Mouse (Mus musculus): Measurements from ENCODE around the gene Gm20518. TPM values are rescaled to one million over a fixed set of nuclear protein-coding genes. Genes with fewer than 3 reads are reported as not detected.
A peak's percentile ranks its signal among the peaks of the same experiment; 100 is the strongest.

Gene Gm20518
- under 1 TPM; 0.05 to 0.09 TPM for total RNA-seq (2021)
- long read RNA-seq, experiment 1, partial matches to known transcripts: 0 of 4 reads
- long read RNA-seq, experiment 1, other reads (novel, unspliced or antisense): 4 of 4 reads
- long read RNA-seq, experiment 2: 0 reads

DNA sequence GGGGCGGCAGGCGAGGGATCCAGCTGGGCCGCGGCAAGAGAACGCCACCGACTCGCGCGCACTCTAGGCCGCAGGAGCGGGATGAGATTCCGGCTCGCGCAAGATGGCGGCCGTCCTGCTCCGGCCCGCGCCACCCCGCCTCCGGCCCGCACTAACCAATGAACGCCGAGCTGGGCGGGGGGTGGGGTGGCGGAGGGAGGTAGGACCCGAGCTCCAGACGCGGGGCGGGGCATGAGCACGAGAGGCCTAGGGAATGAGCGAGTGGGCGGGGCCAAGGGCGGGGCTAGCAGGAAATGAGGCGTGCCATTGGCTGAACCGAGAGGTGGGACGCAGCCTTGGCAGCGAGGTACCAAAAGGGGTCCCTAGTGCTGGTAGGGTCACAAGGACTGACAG lies at the start of gene Gm20518:
TSS of gene Gm20518 (minus strand) at position 105 of the 393 bp plus-strand sequence.
- peak; percentile 99 for DNase-seq (ENCODE audit: low spot score)

DNA sequence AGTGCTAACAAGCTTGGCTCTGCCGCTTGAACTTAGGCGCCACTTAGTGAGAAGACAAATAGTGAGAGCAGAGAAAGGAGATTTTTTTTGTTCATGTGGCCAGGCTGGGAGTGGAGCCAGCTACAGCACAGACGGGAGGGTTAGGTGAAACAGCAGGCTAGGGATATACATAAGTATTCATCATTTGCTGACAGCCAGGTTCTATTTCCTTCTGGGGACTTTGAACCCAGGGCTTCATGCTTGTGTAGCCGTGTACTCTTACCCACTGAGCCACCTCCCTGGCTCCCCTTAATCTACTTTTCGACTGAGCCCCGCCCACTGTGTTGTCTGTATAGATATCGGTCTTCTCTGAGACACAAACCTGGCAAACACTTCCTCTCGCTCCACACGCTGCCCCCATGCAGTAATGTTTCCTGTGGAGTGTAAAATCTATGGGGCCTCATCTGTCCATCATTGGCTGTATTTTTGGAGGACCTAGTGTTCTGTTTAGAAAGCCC lies 47.8 kb upstream of the Gm20518 start:
- DNase-seq (ENCODE audit: low spot score): no peak

DNA sequence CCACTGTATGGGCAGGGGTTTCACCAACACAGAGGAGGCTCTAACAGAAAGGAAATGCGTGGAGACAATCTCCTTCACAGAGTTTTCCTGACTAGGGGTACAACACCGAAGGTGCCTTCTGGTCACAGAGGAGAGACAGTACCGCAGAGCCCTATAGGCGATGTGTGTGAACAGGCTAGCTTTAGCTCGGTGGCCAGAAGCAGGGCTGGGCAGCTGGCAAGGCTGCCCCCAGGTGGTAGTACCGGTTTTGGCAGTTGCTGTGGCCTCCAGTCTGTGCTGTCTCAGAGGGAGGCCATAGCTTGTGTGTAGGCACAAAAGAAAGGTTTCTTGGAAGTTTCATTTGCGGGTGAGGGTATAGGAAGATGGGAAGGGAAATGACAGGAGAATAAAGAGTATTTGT lies 47.4 kb upstream of the Gm20518 start:
- DNase-seq (ENCODE audit: low spot score): peak; percentile 45

DNA sequence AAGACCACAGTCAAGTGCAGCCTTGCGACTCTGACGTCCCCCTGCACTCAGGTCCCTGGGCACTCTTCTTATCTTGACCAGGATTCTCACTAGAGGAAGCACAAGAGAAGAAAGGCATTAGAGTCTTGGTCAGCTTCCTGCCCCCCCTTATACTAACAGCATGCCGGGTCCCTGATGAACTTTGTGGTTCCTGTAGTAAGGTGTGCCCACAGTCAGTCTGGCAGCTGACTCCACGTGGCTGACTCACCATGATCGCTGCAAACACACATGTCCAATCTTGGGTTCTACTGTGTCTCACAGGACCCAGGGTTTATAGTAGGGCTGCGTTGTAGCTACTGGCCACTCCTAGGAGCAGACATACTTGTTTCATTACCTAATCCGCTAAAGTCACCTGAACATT lies 46.7 kb upstream of the Gm20518 start:
- no peak for DNase-seq (ENCODE audit: low spot score)

DNA sequence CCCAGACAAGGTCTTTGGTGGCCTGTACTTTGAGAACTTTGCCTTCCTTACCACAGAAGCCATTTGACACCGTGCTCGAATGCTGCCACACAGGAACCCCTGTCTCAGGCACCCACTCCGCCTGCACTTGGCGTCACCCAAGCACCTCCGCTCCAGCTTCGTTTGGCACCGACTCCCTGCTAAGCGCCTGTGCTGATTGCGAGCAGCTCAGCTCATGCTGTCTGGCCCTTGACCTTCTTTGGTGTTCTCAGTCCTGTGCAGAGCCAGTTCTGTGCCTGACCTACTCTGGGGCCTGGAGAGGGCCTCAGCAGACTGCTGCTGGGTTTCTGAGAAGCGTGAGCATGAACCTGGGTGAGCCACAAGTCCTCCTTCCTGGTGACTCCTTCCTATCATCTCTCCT lies 45.3 kb upstream of the Gm20518 start:
- DNase-seq (ENCODE audit: low spot score): no peak

DNA sequence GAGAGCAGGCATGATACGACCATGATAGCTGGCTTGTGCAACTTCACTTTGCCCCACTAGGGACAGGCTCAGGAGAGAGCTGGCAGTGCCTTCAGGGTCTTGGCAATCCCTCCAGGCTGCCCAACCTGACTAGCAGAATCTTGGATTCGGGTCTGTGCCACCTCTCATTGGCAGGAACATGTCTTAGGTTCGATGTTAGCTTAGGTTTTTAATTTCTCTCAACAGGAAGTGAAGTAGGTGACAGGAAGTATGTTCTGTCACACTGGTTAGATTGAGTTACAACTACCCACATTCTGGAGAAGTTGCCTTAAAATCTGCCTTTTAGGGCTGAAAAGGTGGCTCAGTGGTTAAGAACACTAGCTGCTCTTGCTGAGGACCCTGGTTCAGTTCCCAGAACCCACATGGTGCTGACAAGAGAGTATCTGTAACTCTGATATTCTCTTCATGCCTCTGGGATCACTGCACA lies 43.0 kb upstream of the Gm20518 start:
- no peak for DNase-seq (ENCODE audit: low spot score)

DNA sequence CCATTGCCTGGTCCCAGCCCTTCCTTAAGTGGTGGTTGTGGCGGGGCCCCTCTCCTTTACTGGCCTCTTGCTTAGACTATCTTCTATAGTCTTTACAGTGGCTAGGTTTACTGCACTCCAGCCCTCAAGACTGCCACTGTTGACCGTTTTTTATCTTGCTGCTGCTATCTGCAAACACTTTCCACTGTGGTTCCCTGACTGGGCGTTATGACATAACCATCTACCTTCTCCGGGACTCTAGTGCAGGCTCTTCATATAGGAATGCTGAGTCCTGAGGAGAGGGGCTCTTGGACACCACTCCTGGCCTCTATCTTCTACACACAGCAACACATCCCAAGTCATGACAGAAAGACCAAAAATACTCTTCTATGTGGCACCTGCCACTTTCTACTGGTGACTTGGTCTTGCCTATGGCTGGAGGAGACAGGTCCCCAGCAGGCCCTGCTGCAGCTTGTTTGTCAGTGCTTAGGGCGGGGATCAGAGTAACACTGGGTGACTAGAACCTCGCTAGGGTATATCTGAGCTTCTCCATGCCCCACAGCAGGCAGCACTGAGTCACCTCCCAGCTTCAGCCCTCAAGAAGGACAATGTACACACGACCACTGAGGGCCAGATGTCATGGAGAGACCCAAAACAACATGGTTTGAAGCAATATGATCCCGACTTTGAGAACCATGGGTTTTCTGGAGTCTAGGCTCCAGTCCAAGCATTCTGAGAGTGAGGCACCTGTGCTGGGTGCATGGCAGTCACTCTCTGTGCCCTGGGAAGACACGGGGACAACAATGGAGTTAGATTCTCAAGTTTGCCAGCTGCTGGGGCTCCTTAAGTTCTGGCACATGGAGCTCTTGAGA lies 42.3 kb upstream of the Gm20518 start:
- DNase-seq (ENCODE audit: low spot score): no peak

DNA sequence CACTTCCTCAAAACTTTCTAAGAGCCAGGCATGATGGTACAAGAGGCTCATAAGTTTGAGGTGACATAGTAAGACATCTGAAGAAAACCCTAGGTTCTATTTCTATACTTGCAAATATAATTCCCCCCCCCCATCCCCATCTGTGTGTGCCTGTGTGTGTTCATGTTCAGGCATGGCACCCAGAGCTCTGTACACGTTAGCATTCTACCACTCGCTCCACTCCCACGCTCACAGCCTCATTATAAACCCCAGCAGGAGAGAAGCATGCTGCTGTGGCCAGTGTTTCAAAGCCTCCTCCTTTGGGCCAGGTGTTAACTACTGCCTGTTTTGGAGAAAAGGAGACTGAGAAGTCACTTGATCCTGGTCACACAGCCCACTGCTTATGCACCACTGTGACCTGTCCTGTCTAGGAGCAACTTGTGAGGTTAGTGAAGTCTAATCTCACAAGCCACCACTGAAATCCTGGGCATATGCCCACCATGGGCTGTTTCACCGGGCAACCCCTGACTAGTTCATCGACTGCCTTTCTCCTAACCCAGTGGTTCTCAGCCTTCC lies 40.5 kb upstream of the Gm20518 start:
- no peak for DNase-seq (ENCODE audit: low spot score)

DNA sequence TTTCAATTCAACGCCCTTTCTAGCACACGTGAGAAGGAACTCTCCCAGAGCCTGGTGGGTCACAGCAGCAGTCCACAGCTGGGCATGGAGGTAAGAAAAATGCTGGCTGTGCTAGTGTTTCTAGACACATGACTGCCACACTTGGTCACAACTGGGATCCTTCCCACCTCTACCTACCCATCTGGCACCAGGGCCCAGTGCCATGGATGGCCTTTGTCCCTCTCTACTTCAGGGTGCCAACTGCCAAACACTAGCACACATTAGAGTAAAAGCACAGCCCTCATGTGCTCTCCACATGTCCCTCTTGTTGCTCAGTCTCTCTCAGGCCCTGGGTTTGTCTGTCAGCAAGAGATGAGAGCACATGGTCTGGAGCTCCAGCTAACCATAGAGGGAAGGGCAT lies 38.2 kb upstream of the Gm20518 start:
- no peak for DNase-seq (ENCODE audit: low spot score)

DNA sequence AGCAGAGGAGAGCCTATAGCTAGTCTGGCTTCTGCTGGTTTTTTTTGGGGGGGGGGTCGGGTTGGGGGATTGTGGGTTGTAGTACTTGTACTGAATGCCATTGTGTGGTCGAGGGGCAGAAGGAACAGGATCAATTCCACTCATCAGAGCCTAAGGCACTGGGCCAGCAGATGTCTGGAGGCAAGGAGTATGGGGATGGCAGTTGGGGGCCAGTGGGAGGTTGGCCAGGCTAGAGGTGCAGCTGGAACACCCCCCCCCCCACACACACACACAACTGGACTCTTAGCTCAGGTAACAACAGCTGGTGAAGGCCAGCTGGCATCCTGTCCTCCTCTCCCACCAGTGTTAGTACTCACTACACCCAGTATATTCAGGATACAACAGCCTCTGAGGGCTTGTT lies 37.7 kb upstream of the Gm20518 start:
- no peak for DNase-seq (ENCODE audit: low spot score)

DNA sequence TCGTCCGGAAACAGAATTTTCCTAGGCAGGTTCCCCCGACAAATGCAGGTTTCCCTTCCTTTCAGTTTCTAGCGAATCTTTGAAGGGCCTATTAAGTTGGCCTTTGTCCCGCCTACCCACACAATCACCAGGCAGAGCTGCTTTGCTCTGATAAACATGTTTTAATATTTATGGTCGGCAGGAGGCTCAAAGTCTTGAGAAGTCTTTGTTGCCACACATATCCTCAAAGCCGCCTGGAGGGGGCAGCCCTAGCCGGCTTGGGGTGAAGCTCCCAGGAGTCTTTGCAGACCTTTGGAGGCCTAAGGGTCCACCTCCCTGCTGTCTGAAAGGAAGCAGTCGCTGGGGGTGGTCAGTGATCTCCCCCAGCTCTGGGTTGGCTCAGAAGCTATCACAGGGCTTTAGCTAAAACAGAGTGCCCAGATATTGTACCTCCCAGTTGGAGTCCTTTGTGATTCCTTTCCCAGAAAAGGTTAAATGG lies 37.2 kb upstream of the Gm20518 start:
- DNase-seq (ENCODE audit: low spot score): peak; percentile 52

DNA sequence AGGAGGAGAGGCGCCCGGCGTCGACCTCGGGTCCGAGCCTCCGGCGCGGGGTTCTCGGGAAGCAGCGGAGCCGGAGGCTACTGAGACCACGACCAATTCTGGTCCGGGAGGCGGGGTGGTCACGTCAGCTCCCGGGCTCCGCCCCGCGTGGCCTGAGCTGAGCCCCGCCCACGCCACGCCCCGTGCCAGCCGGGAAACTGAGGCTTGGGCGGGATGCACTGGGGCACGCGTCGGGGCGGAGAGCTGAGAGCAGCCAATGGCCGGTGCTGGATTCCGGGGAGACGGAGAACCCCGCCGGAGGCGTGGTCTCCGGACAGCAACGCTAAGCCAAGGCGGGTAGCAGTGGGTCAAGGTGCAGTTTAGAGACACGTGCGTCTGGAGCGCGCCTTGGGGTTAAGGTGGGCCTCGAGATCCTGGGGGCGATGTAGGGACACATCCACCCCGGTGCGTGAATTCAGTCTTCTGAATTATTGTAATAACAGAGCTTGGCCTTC lies 36.7 kb upstream of the Gm20518 start, which contains the start of gene Slc25a1:
TSS of gene Slc25a1 (minus strand) at position 133 of the 494 bp plus-strand sequence.
- DNase-seq (ENCODE audit: low spot score): peak; percentile 50

DNA sequence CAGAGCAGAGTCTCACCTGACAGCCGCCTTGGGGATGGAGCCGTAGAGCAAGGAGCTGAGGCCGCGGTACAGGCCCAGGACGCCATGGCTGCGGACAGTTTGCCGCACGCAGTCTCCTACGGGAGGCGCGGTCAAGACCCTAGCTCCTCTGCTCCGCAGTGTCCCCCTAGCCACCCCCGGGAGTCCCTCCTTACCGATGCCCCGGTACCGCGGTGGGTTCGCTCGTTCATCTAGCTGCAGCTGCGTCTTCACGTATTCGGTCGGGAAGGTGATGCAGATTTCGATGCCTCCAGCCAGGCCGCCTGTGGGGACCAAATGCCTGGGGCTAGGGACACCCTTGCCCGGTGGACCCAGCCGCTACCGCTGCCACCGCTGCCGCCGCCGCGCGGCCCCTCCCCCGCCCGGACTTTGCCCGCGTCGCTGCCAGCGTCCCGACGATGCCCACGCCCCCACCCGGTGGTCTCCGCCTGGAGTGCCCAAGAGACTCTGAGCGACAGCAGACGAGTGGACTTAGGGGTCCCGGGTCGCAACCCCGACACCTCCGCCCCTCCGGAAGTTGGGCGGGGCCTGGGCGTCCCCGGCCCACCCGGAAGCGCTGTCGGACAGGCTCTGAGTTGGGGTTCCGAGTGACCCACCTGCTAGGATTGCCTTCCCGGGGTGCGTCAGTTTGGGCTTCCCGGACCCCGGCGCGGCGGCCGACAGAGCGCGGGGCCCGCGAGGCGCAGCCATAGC lies 36.0 kb upstream of the Gm20518 start:
- no peak for DNase-seq (ENCODE audit: low spot score)

DNA sequence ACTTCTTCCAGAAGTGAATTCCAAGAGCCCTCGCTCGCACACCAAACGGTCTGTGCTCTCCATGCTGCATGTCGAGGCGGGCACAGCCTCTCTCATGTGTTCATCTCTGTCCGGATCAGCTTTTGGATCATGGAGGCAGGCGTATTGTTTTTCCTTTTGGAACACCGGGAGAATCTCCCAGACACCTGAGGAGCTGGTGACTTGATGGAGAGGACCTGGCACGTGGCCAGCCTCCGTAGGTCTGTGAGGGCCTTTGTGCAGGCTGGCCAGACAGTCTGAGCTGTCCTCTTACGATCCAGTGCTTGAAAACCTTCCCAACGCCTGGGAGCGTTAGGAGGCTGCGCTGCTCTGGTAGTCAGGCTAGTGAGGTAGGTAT lies 30.7 kb upstream of the Gm20518 start:
- peak; percentile 25 for DNase-seq (ENCODE audit: low spot score)

DNA sequence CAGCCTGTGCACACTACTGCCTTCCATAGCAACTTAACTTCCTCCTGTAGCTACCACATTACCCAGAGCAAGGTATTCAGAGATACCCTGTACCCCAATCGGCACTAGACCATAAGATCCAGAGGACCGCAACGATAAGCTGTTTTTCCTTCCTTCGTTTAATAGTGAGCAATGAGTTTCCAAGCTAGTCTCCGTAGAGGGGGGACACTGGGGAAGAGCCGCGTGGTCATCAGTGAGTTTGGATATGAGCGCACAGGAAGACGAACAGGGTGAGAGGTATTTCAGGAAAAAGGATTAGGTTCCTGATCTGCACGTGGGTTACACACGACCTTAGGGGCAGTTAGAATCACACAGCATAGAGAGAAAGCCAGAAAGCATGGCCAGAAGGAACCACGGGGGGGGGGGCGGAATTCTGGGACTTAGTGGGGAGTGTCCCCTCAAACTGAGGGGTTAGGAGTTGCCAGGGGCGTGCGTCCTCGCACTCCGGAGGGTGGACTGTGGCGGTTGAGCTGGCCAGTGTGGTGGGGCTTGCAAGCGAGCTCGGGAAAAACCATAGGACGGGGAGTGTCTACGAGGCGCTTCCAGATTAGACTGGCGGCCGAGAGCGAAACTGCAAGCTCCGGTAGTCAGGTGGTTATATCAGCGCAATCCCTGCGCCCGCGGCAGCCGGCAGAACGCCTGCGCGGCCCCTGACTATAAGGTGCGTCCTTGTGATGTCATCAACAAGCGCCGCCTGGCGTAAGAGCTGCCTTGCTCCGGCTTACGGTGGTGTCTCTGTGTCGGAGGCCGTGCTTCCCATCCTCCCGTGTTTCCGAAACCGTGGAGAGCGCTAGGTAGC lies 30.1 kb upstream of the Gm20518 start:
- DNase-seq (ENCODE audit: low spot score): peak; percentile 95

DNA sequence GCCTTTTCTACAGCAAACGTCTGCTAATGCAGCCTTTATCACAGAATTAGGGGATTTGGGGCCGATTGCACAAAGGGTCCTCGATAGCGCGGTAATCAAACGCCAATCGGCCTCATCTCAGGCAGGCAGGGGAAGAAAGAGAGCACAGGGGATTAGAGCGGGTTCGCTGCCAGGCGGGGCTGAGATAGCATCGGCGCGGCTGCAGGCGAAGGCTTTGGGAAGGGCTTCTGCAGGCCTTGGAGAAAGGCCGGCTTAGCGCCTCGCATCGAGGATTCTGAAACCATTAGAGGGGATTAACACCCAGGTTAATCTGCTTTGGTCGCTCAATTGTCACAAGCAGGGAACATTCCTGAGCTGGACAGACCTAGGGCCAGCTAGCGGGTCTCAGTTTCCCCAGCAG lies 29.1 kb upstream of the Gm20518 start:
- DNase-seq (ENCODE audit: low spot score): no peak

DNA sequence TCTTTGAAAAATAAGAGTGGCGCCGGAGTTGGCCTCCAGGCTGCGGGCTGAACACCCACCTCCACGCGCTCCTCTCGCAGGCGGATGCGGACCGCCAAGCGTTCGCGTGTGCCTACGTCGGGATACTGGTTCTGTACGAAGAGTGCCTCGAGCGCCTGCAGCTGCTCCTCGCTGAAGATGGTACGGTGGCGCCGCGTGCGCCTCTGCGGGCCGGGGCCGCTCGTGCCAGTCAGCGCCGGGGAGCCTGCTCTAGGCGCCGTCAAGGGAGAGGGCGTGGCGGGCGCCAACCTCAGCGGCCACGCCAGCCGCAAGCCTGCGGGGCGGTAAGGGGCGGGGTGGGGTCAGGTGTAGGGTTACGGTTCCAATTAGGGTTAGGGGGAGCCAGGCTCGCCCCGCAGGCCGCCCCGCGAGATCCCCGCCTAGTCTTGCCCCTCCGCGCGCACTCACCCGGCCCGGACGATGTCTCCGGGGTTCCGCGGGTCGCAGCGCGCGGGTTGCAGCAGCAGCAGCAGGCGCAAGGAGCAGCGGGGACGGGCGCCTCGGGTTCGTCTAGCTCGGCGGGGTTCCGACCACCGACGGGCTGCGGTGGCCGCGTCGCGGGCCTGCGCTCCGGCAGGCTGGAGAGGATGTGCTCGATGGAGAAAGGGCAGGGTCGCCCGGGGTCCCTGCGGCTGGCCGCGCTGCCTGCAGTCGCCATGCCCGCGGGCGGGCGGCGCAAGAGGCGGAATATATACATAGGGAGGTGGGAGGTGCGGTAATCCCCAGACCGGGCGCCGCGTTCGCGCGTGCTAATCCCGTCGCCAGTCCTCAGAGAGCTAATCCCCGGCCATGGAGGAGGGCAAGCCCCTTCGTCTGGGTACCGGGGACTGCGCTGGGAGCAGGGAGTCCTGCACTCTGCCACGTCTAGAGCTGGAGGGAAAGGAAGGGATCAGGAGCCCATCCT lies 23.1 kb upstream of the Gm20518 start, which contains the start of gene Gsc2:
TSS of gene Gsc2 (minus strand) at position 753 of the 943 bp plus-strand sequence.
- no peak for DNase-seq (ENCODE audit: low spot score)

DNA sequence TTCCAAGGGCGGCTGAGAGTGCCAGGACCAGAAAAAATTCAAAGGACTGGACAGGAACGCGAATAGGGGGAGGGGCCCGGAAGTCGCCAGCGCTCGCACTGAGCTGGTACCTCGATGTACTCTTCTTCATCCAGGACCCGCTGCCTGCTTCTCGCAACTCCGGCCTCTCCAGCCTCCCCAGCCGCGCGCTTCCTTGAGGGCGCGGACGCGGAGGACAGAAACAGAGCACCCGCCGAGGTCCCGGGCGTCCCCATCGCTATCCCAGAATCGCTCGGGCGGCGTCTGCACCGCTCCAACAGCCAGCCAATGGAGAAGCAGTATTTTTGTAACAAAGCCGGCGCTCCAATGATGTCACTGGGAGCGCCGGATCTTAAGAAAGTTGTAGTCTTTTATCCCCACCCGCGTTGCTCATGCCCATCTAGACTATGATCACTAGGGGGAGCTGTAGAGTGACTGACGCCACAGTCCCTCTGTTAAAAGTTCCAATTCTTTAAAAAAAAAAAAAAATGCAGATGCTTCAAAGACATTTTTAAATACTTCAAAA lies 19.7 kb upstream of the Gm20518 start, which contains the start of gene Ess2:
TSS of gene Ess2 (minus strand) at position 297 of the 544 bp plus-strand sequence.
- peak; percentile 93 for DNase-seq (ENCODE audit: low spot score)

DNA sequence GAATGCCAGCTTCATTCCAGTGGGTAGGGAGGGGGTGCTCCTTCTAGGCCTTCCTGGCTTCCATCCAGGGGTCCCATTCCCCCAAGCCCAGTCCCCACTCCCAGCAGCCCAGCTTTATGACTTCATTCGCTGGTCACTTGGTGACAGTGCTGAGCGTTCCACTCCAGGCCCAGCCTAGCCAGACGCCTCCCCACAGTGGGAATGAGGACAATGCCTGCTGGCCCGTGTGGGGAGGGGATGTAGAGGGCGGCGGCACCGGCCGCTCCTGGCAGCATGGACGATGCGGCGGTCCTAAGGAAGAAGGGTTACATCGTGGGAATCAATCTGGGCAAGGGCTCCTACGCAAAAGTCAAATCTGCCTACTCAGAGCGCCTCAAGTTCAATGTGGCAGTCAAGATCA lies 7.0 kb upstream of the Gm20518 start, which contains the start of the genes Dgcr2 and Tssk2:
TSS of gene Dgcr2 (minus strand) at position 101 of the 400 bp plus-strand sequence.
TSS of gene Tssk2 (plus strand) at position 176 of the 400 bp plus-strand sequence.
- no peak for DNase-seq (ENCODE audit: low spot score)

Measured in gastrocnemius, adult 18-20 months (tissue).